ENCODE assay signal across 10 mouse cellular contexts in the genomic region with DNA sequence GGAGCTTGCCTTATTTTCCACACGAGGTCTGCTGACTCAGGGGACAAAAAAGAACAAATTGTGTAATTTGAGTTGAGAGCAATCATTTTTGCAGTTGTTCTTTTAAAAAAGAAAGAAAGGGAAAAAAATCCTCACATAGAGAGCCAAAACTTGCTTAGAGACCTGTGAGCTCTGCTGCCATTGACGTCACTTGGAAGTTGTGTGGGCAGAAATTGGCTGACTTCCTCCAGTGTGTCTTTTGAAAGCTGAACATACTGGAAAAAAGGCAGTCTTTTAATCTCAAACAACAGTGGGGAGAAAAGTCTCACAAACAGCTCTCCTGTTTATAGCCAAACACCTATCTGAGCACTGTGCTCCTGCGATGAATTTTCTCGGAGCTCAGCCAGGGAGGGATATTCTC. TPM values are rescaled to one million over a fixed set of nuclear protein-coding genes. Genes with fewer than 3 reads are reported as not detected.
A peak's percentile ranks its signal among the peaks of the same experiment; 100 is the strongest.
DNase-seq lines count a peak whose midpoint lies in the region; ATAC-seq and TF ChIP-seq lines count a peak whose summit lies in the region.
"Had no signal": no experiment of that assay in that cellular context is flagged by ENCODE, and none has a peak within 500 bp of the region (broad histone marks: within the 10 kb centered on the region; RNA-seq: fewer than 3 reads in every experiment).

No protein-coding gene starts in this region.

- no peak overlapping the region for H3K9ac ChIP-seq in limb, embryonic 15.5 days
- no peak overlapping the region for H3K9ac ChIP-seq in forebrain, embryonic 12.5 days
- no peak overlapping the region for H3K9ac ChIP-seq in hindbrain, embryonic 12.5 days
- H3K9ac ChIP-seq: embryonic facial prominence, embryonic 13.5 days; liver, embryonic 13.5 days had no signal

- H3K9me3 ChIP-seq in limb, embryonic 15.5 days: no peaks in the 10 kb centered on the region
- no peaks in the 10 kb centered on the region for H3K9me3 ChIP-seq in limb, embryonic 10.5 days (replicated peaks)
- H3K9me3 ChIP-seq in forebrain, embryonic 12.5 days: no peaks in the 10 kb centered on the region
- H3K9me3 ChIP-seq in hindbrain, embryonic 12.5 days (replicated peaks): no peaks in the 10 kb centered on the region
- H3K9me3 ChIP-seq: embryonic facial prominence, embryonic 13.5 days; liver, embryonic 13.5 days had no signal

- no peaks in the 10 kb centered on the region for H3K27me3 ChIP-seq in limb, embryonic 15.5 days
- no peaks in the 10 kb centered on the region for H3K27me3 ChIP-seq in limb, embryonic 10.5 days (ENCODE audit: low read depth, poor library complexity, severe bottlenecking)
- H3K27me3 ChIP-seq in forebrain, embryonic 12.5 days: no peaks in the 10 kb centered on the region
- no peaks in the 10 kb centered on the region for H3K27me3 ChIP-seq in hindbrain, embryonic 12.5 days
- H3K27me3 ChIP-seq: embryonic facial prominence, embryonic 13.5 days; liver, embryonic 13.5 days had no signal

- H3K4me1 ChIP-seq in limb, embryonic 15.5 days: 0 out of 2 replicates have a peak, but pooled peaks cover 4% of the 10 kb centered on the region
- H3K4me1 ChIP-seq in limb, embryonic 10.5 days: no peaks in the 10 kb centered on the region
- H3K4me1 ChIP-seq in cortical plate, adult 2 months (ENCODE audit: control insufficient read depth, insufficient read depth, low read length): peaks cover 3% of the 10 kb centered on the region; the same call in 1 of the 2 replicates
- H3K4me1 ChIP-seq in olfactory bulb, adult 2 months (ENCODE audit: control insufficient read depth, insufficient read depth, low read length): peaks cover 9% of the 10 kb centered on the region
- H3K4me1 ChIP-seq in forebrain, embryonic 12.5 days: peaks cover 3% of the 10 kb centered on the region
- H3K4me1 ChIP-seq in hindbrain, embryonic 12.5 days: no peaks in the 10 kb centered on the region
- H3K4me1 ChIP-seq: embryonic facial prominence, embryonic 13.5 days; liver, embryonic 13.5 days had no signal

- DNase-seq in limb, embryonic 10.5 days (ENCODE audit: low spot score): no peak
- peak; percentile 79 for DNase-seq in layer of hippocampus, adult 11-12 months (ENCODE audit: low spot score)
- no peak for DNase-seq in spleen, adult 12 weeks (ENCODE audit: low spot score)
- DNase-seq: liver, embryonic 13.5 days had no signal

- TF ChIP-seq CTCF in cortical plate, adult 2 months (IDR thresholded peaks at IDR 0.05; ENCODE audit: extremely low read depth, insufficient read depth, low read length): no peak
- no peak for TF ChIP-seq CTCF in olfactory bulb, adult 2 months (IDR thresholded peaks at IDR 0.05; ENCODE audit: insufficient read depth, low read depth, low read length)

- 0 out of 2 replicates have a peak overlapping the region, but pooled peaks have one; percentile 22 for H3K27ac ChIP-seq in limb, embryonic 15.5 days
- no peak overlapping the region for H3K27ac ChIP-seq in limb, embryonic 10.5 days
- peak overlapping the region; percentile 69 for H3K27ac ChIP-seq in cortical plate, adult 2 months (ENCODE audit: insufficient read depth, low read length)
- H3K27ac ChIP-seq in olfactory bulb, adult 2 months (ENCODE audit: insufficient read depth, low read depth, low read length): peak overlapping the region; percentile 47
- no peak overlapping the region for H3K27ac ChIP-seq in forebrain, embryonic 12.5 days
- no peak overlapping the region for H3K27ac ChIP-seq in hindbrain, embryonic 12.5 days
- H3K27ac ChIP-seq: embryonic facial prominence, embryonic 13.5 days; liver, embryonic 13.5 days had no signal

- no peaks in the 10 kb centered on the region for H3K36me3 ChIP-seq in limb, embryonic 15.5 days
- no peaks in the 10 kb centered on the region for H3K36me3 ChIP-seq in limb, embryonic 10.5 days
- H3K36me3 ChIP-seq in forebrain, embryonic 12.5 days (replicated peaks): no peaks in the 10 kb centered on the region
- no peaks in the 10 kb centered on the region for H3K36me3 ChIP-seq in hindbrain, embryonic 12.5 days
- H3K36me3 ChIP-seq: embryonic facial prominence, embryonic 13.5 days; liver, embryonic 13.5 days had no signal

- no peak overlapping the region for H3K4me2 ChIP-seq in limb, embryonic 15.5 days
- H3K4me2 ChIP-seq in forebrain, embryonic 12.5 days: no peak overlapping the region
- no peak overlapping the region for H3K4me2 ChIP-seq in hindbrain, embryonic 12.5 days (replicated peaks)
- H3K4me2 ChIP-seq: embryonic facial prominence, embryonic 13.5 days; liver, embryonic 13.5 days had no signal

- WGBS in limb, embryonic 15.5 days: 69% methylated on average over 4 of the region's 4 CpGs
- 98% methylated on average over 4 of the region's 4 CpGs for WGBS in limb, embryonic 10.5 days
- 21% methylated on average over 4 of the region's 4 CpGs for WGBS in olfactory bulb, adult 2 months
- WGBS in forebrain, embryonic 12.5 days: 90% methylated on average over 4 of the region's 4 CpGs
- 91% methylated on average over 4 of the region's 4 CpGs for WGBS in hindbrain, embryonic 12.5 days

- H3K4me3 ChIP-seq in limb, embryonic 15.5 days: no peak overlapping the region
- no peak overlapping the region for H3K4me3 ChIP-seq in limb, embryonic 10.5 days
- no peak overlapping the region for H3K4me3 ChIP-seq in cortical plate, adult 2 months (ENCODE audit: insufficient read depth, low read length)
- H3K4me3 ChIP-seq in olfactory bulb, adult 2 months (ENCODE audit: insufficient read depth, low read depth, low read length): no peak overlapping the region
- H3K4me3 ChIP-seq in forebrain, embryonic 12.5 days (replicated peaks): no peak overlapping the region
- H3K4me3 ChIP-seq in hindbrain, embryonic 12.5 days: no peak overlapping the region
- H3K4me3 ChIP-seq: embryonic facial prominence, embryonic 13.5 days; liver, embryonic 13.5 days had no signal

- no peak for ATAC-seq in limb, embryonic 15.5 days (ENCODE audit: insufficient number of reproducible peaks, low FRiP score, low TSS enrichment, low read depth)
- ATAC-seq in forebrain, embryonic 12.5 days (ENCODE audit: low FRiP score): no peak
- no peak for ATAC-seq in hindbrain, embryonic 12.5 days (ENCODE audit: low FRiP score)

- TF ChIP-seq POLR2A in cortical plate, adult 2 months (IDR thresholded peaks at IDR 0.05; ENCODE audit: extremely low read depth, insufficient read depth, low read length): no peak
- no peak for TF ChIP-seq POLR2A in olfactory bulb, adult 2 months (IDR thresholded peaks at IDR 0.05; ENCODE audit: insufficient read depth, low read depth, low read length)

RNA-seq across cellular contexts. Expression of gene Pde7b, which starts 51.1 kb away (rescaled TPM):
- polyA plus RNA-seq in limb, embryonic 15.5 days (2015; fragmentation: Nextera tagmentation; extraction: Ambion mirVana): 7.4 and 7.8 TPM in 2 replicates
- polyA plus RNA-seq in limb, embryonic 10.5 days (2016; fragmentation: Nextera tagmentation; extraction: Ambion mirVana): 0.80 and 2.1 TPM in 2 replicates
- 17.4 and 25.4 TPM in 2 replicates for polyA plus RNA-seq in cortical plate, adult 2 months (2012; rRNA removed)
- not detected in 2 replicates for polyA plus RNA-seq in olfactory bulb, adult 2 months (2012; ENCODE audit: insufficient read depth, insufficient read length, low replicate concordance, missing spikeins)
- 2.3 and 2.5 TPM in 2 replicates for polyA plus RNA-seq in forebrain, embryonic 12.5 days (2016; fragmentation: Nextera tagmentation; extraction: Ambion mirVana)
- 6.0 and 6.9 TPM in 2 replicates for polyA plus RNA-seq in hindbrain, embryonic 12.5 days (2016; fragmentation: Nextera tagmentation; extraction: Ambion mirVana)

Comparison
In these comparisons a context has a peak if more than half of its experiments do, and no peak if none do; other contexts are left out.
1. H3K27ac ChIP-seq: peak in limb, embryonic 15.5 days (single experiment), cortical plate, adult 2 months (single experiment) and olfactory bulb, adult 2 months (single experiment); none in limb, embryonic 10.5 days (single experiment), forebrain, embryonic 12.5 days (single experiment) and hindbrain, embryonic 12.5 days (single experiment).